Mouse (Mus musculus) left cerebral cortex, adult 6 months (tissue): ENCODE data around the gene Olfr659. TPM values are rescaled to one million over a fixed set of nuclear protein-coding genes. Genes with fewer than 3 reads are reported as not detected.

Experiments used
- long read RNA-seq, 2 experiments: library from polyadenylated mRNA; unstranded; transcript quantifications; one replicate each; pipeline ENCODE4 v2.0.0; 2019 to 2020
- polyA plus RNA-seq: library from polyadenylated mRNA; unstranded; fragments of <200 nt; fragmentation: Nextera tagmentation; gene quantifications from 2 replicates; pipeline ENCODE4 v1.2.3, GENCODE M21; 2021

Gene Olfr659
- not detected in 2 replicates for polyA plus RNA-seq
- long read RNA-seq, experiment 1, result 0 reads
- long read RNA-seq, experiment 2, result 0 reads

GRCm38 (mm10) chr7:104666453-104666852 lies at the start of gene Olfr659:
Gene Olfr659 (plus strand): TSS chr7:104666753.

GRCm38 (mm10) chr7:104624494-104624893 lies 42.1 kb upstream of the Olfr659 start, which contains the start of gene Olfr657:
Gene Olfr657 (plus strand): TSS chr7:104624794.

GRCm38 (mm10) chr7:104646841-104647482 lies 19.6 kb upstream of the Olfr659 start, which contains the start of gene Olfr658:
Gene Olfr658 (minus strand): TSS chr7:104647305.

GRCm38 (mm10) chr7:104686201-104686600 lies 19.6 kb downstream of the Olfr659 start, which contains the start of gene Olfr661:
Gene Olfr661 (plus strand): TSS chr7:104686501.

Other genes starting within 250 kb of the Olfr659 start
- gene Trim30a, start 201.6 kb upstream of the Olfr659 start, polyA plus RNA-seq, result 0.59 and 0.65 TPM in 2 replicates
- 0.40 and 0.46 TPM in 2 replicates for gene Trim30d, start 158.9 kb upstream of the Olfr659 start, polyA plus RNA-seq
- gene Olfr651, start 116.6 kb upstream of the Olfr659 start, polyA plus RNA-seq, result not detected in 2 replicates
- 0.04 TPM in 1 of 2 replicates, not detected in the other for gene Olfr652, start 105.9 kb upstream of the Olfr659 start, polyA plus RNA-seq
- gene Olfr653, start 89.4 kb upstream of the Olfr659 start, polyA plus RNA-seq, result not detected in 2 replicates
- not detected in 2 replicates for gene Olfr654, start 79.7 kb upstream of the Olfr659 start, polyA plus RNA-seq
- not detected in 2 replicates for gene Olfr655, start 65.0 kb upstream of the Olfr659 start, polyA plus RNA-seq
- gene Olfr656, start 52.8 kb upstream of the Olfr659 start, polyA plus RNA-seq, result not detected in 2 replicates
- not detected in 2 replicates for gene Olfr657, start 42.0 kb upstream of the Olfr659 start, polyA plus RNA-seq
- 0.09 and 0.13 TPM in 2 replicates for gene Olfr658, start 19.4 kb upstream of the Olfr659 start, polyA plus RNA-seq
- not detected in 2 replicates for gene Olfr661, start 19.7 kb downstream of the Olfr659 start, polyA plus RNA-seq
- gene Usp17le, start 110.7 kb downstream of the Olfr659 start, polyA plus RNA-seq, result not detected in 2 replicates
- not detected in 2 replicates for gene Usp17lb, start 175.8 kb downstream of the Olfr659 start, polyA plus RNA-seq
- not detected in 2 replicates for gene Usp17la, start 190.3 kb downstream of the Olfr659 start, polyA plus RNA-seq
- gene Olfr665, start 211.3 kb downstream of the Olfr659 start, polyA plus RNA-seq, result not detected in 2 replicates
- not detected in 2 replicates for gene Olfr666, start 229.2 kb downstream of the Olfr659 start, polyA plus RNA-seq